Mouse (Mus musculus) embryonic facial prominence, embryonic 11.5 days (tissue): Measurements from ENCODE around the gene Taar8c. TPM values are rescaled to one million over a fixed set of nuclear protein-coding genes. Genes with fewer than 3 reads are reported as not detected.
"Not testable (repeated sequence)": the region's sequence is repeated elsewhere in the genome, so short reads cannot be mapped to it uniquely, and the experiment has no call there.

ENCODE experiments used
- ATAC-seq: fragments of 200-750 bp; cut with Nextera tagmentation; replicated peaks from 2 replicates; pipeline ENCODE4 v1.8.0; 2017; ENCODE audit warnings: low read depth; ENCODE audit not compliant: insufficient number of reproducible peaks, low FRiP score, low TSS enrichment
- DNase-seq: peaks from one replicate; pipeline ENCODE4 v3.0.0-alpha.2; 2015; ENCODE audit warnings: low spot score
- H3K27ac ChIP-seq: fragments of 300-500 bp; sonication (generic); replicated peaks from 2 replicates; pipeline ENCODE4 v1.5.1; 2014; ENCODE audit warnings: mild to moderate bottlenecking, low read depth, low read length, control low read depth
- H3K27me3 ChIP-seq: fragments of 300-500 bp; sonication (generic); 2 replicates; pipeline ENCODE4 v1.6.1; 2014; ENCODE audit warnings: mild to moderate bottlenecking, low read length, moderate library complexity, mixed read lengths; ENCODE audit not compliant: control insufficient read depth, insufficient read depth
- H3K36me3 ChIP-seq: fragments of 300-500 bp; sonication (generic); replicated peaks from 2 replicates; pipeline ENCODE4 v1.6.1; 2014; ENCODE audit warnings: low read depth, mild to moderate bottlenecking, low read length, moderate library complexity, mixed read lengths; ENCODE audit not compliant: control insufficient read depth, insufficient read depth
- H3K4me1 ChIP-seq: fragments of 300-500 bp; sonication (generic); 2 replicates; pipeline ENCODE4 v1.6.1; 2014; ENCODE audit warnings: low read length, mixed read lengths; ENCODE audit not compliant: control insufficient read depth, insufficient read depth
- H3K4me2 ChIP-seq: fragments of 300-500 bp; sonication (generic); 2 replicates; pipeline ENCODE4 v1.6.1; 2014; ENCODE audit warnings: low read depth, mild to moderate bottlenecking, control low read depth, low read length, moderate library complexity
- H3K4me3 ChIP-seq: fragments of 300-500 bp; sonication (generic); 2 replicates; pipeline ENCODE4 v1.5.1; 2014; ENCODE audit warnings: low read depth, low read length, control low read depth
- H3K9ac ChIP-seq: fragments of 300-500 bp; sonication (generic); replicated peaks from 2 replicates; pipeline ENCODE4 v1.6.1; 2014; ENCODE audit warnings: mild to moderate bottlenecking, control low read depth, low read length
- H3K9me3 ChIP-seq: fragments of 300-500 bp; sonication (generic); replicated peaks from 2 replicates; pipeline ENCODE4 v1.6.1; 2016; ENCODE audit warnings: mild to moderate bottlenecking, low read length, inconsistent platforms, mixed read lengths; ENCODE audit not compliant: control insufficient read depth
- WGBS: fragments of 180-500 bp; shearing (Covaris S2); extraction: QIAGEN DNeasy Blood & Tissue Kit; methylation state at CpG from one replicate; pipeline ENCODE4 v1.1.7; 2014; 5-methylcytosine and 5-hydroxymethylcytosine counted together
- polyA plus RNA-seq: library from polyadenylated mRNA; unstranded; fragments of >200 nt; fragmentation: Nextera tagmentation; extraction: Ambion mirVana; gene quantifications from 2 replicates; pipeline ENCODE4 v1.2.1, GENCODE M21; 2014

Gene Taar8c
- not detected in 2 replicates for polyA plus RNA-seq

GRCm38 (mm10) chr10:24101812-24102211 lies at the start of gene Taar8c:
TSS of gene Taar8c (minus strand) at chr10:24101912.
- not testable (repeated sequence) for H3K27ac ChIP-seq, H3K27me3 ChIP-seq, H3K36me3 ChIP-seq, ATAC-seq, H3K9me3 ChIP-seq, H3K4me2 ChIP-seq, H3K4me1 ChIP-seq, DNase-seq, H3K9ac ChIP-seq, H3K4me3 ChIP-seq
- WGBS, result 82% methylated on average over 1 of the region's 3 CpGs

- Histone ChIP-seq H3K9me3 (no peaks in the 10 kb centered on the region), H3K27ac (no peak overlapping the region), H3K9ac (0 out of 2 replicates have a peak overlapping the region, but pooled peaks have one; percentile 39), H3K36me3 (no peaks in the 10 kb centered on the region), H3K4me1 (no peaks in the 10 kb centered on the region), H3K4me3 (peak overlapping the region; percentile 76; the same call in 1 of the 2 replicates), H3K27me3 (no peaks in the 10 kb centered on the region), H3K4me2 (0 out of 2 replicates have a peak overlapping the region, but pooled peaks have one; percentile 21)
- ATAC-seq (no peak), DNase-seq (no peak)
- 48% methylated on average over 7 of the region's 7 CpGs for WGBS
These were observed 48.4 kb upstream of the Taar8c start for GRCm38 (mm10) chr10:24150086-24150485.

DNA sequence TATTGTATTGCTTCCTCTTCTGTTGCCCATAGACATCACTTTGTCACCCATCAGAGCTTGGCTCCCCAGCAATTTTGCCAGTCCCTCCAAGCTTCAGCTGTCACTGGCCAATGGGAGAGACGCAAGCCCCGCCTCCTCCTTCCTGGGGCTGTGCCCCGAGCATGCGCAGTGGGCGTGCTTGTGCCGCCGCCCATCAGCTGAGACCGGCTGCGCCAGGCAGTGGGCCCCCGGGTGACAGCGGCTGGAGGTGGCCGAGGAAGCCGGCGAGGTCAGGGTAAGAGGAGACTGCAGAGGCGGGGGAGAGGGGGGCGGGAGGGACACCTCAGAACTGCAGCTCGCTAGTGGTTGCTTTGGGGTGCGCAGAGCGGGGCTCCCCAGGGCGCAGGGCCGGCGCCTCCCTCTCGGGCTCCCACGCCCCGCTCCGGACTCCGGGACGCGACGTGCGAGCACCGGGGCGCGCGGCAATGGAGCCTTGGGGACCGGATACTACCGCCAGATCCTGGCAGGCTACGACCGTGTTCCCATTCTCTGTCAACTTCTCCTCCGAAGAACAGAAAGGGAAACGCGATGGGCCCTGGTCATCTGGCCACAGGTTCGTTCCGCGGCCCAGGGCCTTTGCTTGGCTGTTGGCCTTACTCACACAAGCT lies 47.5 kb upstream of the Taar8c start, which contains the start of gene Stx7:
Stx7 (plus strand) TSS at position 168 of the 647 bp plus-strand sequence.
- Histone ChIP-seq H3K27ac (no peak within 1 kb of the TSS), H3K9ac (peak within 1 kb of the TSS; percentile 74), H3K4me2 (peak within 1 kb of the TSS; percentile 74), H3K4me1 (no peaks in the 10 kb centered on the region), H3K4me3 (peak within 1 kb of the TSS; percentile 76), H3K27me3 (no peaks in the 10 kb centered on the region), H3K36me3 (no peaks in the 10 kb centered on the region), H3K9me3 (no peaks in the 10 kb centered on the region)
- peak; percentile 94 for DNase-seq
- ATAC-seq, result peak; percentile 95
- under 1% methylated on average over 42 of the region's 45 CpGs for WGBS

DNA sequence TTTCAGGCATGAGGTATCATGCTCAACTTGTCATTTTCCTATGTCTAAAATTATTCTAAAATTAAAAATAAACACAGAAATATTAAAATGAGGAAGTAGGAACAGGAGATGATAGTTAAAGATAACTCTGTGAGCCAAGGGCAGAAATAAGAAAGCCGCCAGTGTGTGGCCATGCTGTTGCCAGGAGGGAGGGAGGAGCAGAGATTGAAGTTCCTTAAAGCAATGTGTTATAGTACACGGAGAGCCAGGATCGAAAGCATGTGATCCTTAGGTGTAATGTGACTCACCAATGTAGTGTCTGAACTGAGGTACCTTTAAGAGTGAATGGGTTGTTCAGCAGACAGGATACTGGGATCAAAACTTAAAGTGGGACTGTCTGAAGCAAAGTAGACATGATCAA lies 41.0 kb upstream of the Taar8c start:
- Histone ChIP-seq H3K36me3 (no peaks in the 10 kb centered on the region), H3K9me3 (no peaks in the 10 kb centered on the region), H3K4me2 (no peak overlapping the region), H3K4me3 (no peak overlapping the region), H3K4me1 (no peaks in the 10 kb centered on the region), H3K9ac (no peak overlapping the region), H3K27ac (no peak overlapping the region), H3K27me3 (no peaks in the 10 kb centered on the region)
- ATAC-seq (no peak), DNase-seq (no peak)
- 69% methylated on average over 3 of the region's 3 CpGs for WGBS

DNA sequence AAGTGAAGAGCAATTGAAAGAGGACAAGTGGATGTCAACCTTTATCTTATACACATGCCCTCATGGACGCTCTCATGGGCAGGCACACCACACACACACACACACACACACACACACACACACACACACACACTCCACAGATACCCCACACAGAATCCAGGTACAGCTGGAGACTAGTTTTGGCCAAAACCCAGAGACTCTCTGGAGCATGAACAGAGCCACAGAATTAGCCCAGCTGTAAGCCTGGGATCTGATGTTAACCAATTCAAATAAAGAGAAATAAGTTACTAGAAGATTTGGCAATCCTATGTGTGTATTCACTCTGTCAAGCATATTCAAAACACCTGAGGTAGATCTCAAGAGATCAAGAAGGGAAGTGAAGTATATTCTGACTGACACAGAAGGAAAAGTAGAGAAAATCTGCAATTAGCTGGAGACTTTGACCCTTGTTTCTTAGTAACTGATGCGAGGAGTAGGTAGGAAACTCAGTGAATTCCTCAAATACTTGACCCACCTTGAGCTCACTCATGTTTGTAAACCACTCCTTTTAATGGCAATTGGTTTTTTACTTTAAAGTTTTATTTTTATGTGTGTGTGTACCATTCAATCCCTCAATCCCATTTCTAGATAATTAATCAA lies 37.0 kb upstream of the Taar8c start:
- Histone ChIP-seq H3K36me3 (no peaks in the 10 kb centered on the region), H3K27ac (no peak overlapping the region), H3K27me3 (no peaks in the 10 kb centered on the region), H3K4me2 (no peak overlapping the region), H3K9ac (no peak overlapping the region), H3K4me3 (no peak overlapping the region), H3K9me3 (no peaks in the 10 kb centered on the region), H3K4me1 (no peaks in the 10 kb centered on the region)
- DNase-seq, result no peak
- 72% methylated on average over 2 of the region's 2 CpGs for WGBS
- ATAC-seq, result no peak

DNA sequence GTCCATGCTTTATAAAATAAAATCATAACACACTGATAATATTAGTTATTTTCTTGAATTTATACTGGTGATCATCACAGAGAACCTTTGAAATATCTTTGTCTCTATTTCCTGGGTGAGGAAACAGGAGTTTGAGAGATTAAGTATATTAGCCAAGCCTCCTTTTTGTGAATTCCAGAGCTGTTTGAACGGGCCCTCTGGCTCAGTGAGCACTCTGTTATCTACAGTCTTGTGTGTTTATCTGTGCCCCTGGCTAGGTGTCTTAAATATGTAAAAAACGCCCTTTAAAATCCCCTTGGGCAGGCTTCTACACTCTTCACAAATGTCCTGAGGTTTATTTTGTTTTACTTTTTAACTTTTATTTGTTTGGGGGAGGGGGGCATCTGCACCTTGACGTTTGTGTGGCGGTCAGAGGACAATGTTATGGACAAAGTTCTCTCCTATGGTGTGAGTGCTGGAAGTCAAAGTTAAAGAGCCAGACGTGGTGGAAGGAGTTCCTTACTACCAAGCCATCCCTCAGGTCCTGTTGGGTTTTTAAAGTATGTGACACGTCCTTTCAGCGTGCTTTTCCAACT lies 32.4 kb upstream of the Taar8c start:
- Histone ChIP-seq H3K4me2 (no peak overlapping the region), H3K36me3 (no peaks in the 10 kb centered on the region), H3K27me3 (no peaks in the 10 kb centered on the region), H3K27ac (no peak overlapping the region), H3K9ac (no peak overlapping the region), H3K4me1 (no peaks in the 10 kb centered on the region; the same call in 1 of the 2 replicates), H3K4me3 (no peak overlapping the region), H3K9me3 (no peaks in the 10 kb centered on the region)
- WGBS, result 52% methylated on average over 7 of the region's 7 CpGs
- no peak for DNase-seq
- ATAC-seq, result no peak

GRCm38 (mm10) chr10:24133132-24133531 lies 31.4 kb upstream of the Taar8c start:
- no peak for DNase-seq
- no peaks in the 10 kb centered on the region for H3K36me3 ChIP-seq
- WGBS, result 50% methylated on average over 2 of the region's 2 CpGs
- no peaks in the 10 kb centered on the region for H3K9me3 ChIP-seq
- H3K4me1 ChIP-seq, result no peaks in the 10 kb centered on the region; the same call in 1 of the 2 replicates
- H3K9ac ChIP-seq, result no peak overlapping the region
- no peak for ATAC-seq
- H3K4me3 ChIP-seq, result no peak overlapping the region
- no peaks in the 10 kb centered on the region for H3K27me3 ChIP-seq
- H3K27ac ChIP-seq, result no peak overlapping the region
- no peak overlapping the region for H3K4me2 ChIP-seq

GRCm38 (mm10) chr10:24132273-24132672 lies 30.6 kb upstream of the Taar8c start:
- no peak overlapping the region for H3K9ac ChIP-seq
- 5% methylated on average over 5 of the region's 5 CpGs for WGBS
- no peaks in the 10 kb centered on the region for H3K9me3 ChIP-seq
- no peak overlapping the region for H3K4me3 ChIP-seq
- no peak overlapping the region for H3K4me2 ChIP-seq
- no peaks in the 10 kb centered on the region; the same call in 1 of the 2 replicates for H3K4me1 ChIP-seq
- H3K27me3 ChIP-seq, result no peaks in the 10 kb centered on the region
- H3K36me3 ChIP-seq, result no peaks in the 10 kb centered on the region
- H3K27ac ChIP-seq, result no peak overlapping the region
- no peak for ATAC-seq
- peak; percentile 27 for DNase-seq
